Mouse (Mus musculus) forelimb bud, embryonic 11.5 days (tissue): ENCODE data around the gene Prkn.
A peak's percentile ranks its signal among the peaks of the same experiment; 100 is the strongest.

Source experiments
- DNase-seq: peaks from one replicate; pipeline ENCODE4 v3.0.0-alpha.2; 2012; ENCODE audit warnings: low read depth, low spot score

Prkn gene

GRCm38 (mm10) chr17:11270179-11270578 is 430.0 kb downstream of the Prkn start:
- no peak for DNase-seq

GRCm38 (mm10) chr17:11271876-11272275 is 431.7 kb downstream of the Prkn start:
- no peak for DNase-seq

GRCm38 (mm10) chr17:11284246-11284645 is 444.1 kb downstream of the Prkn start:
- no peak for DNase-seq

- DNase-seq, result no peak
Observed at GRCm38 (mm10) chr17:11290183-11290582, 450.0 kb downstream of the Prkn start.

GRCm38 (mm10) chr17:11303116-11303515 is 462.9 kb downstream of the Prkn start:
- DNase-seq, result no peak

GRCm38 (mm10) chr17:11309843-11310242 is 469.7 kb downstream of the Prkn start:
- peak; percentile 62 for DNase-seq

GRCm38 (mm10) chr17:11314163-11314562 is 474.0 kb downstream of the Prkn start:
- no peak for DNase-seq

GRCm38 (mm10) chr17:11315675-11316074 is 475.5 kb downstream of the Prkn start:
- no peak for DNase-seq

GRCm38 (mm10) chr17:11318946-11319345 is 478.8 kb downstream of the Prkn start:
- DNase-seq, result no peak

- peak; percentile 47 for DNase-seq
Observed at GRCm38 (mm10) chr17:11319666-11320360, 479.6 kb downstream of the Prkn start.

GRCm38 (mm10) chr17:11332081-11332480 is 491.9 kb downstream of the Prkn start:
- no peak for DNase-seq

GRCm38 (mm10) chr17:11333741-11334140 is 493.6 kb downstream of the Prkn start:
- DNase-seq, result no peak

- DNase-seq, result no peak
Observed at GRCm38 (mm10) chr17:11336156-11336555, 496.0 kb downstream of the Prkn start.

- no peak for DNase-seq
Observed at GRCm38 (mm10) chr17:11340368-11340767, 500.2 kb downstream of the Prkn start.

GRCm38 (mm10) chr17:11346310-11346709 is 506.1 kb downstream of the Prkn start:
- no peak for DNase-seq

- DNase-seq, result no peak
Observed at GRCm38 (mm10) chr17:11352778-11353552, 512.8 kb downstream of the Prkn start.

- DNase-seq, result no peak
Observed at GRCm38 (mm10) chr17:11353553-11353945, 513.4 kb downstream of the Prkn start.

GRCm38 (mm10) chr17:11354348-11354747 is 514.2 kb downstream of the Prkn start:
- DNase-seq, result no peak

- no peak for DNase-seq
Observed at GRCm38 (mm10) chr17:11375461-11375860, 535.3 kb downstream of the Prkn start.

GRCm38 (mm10) chr17:11383364-11383962 is 543.3 kb downstream of the Prkn start:
- DNase-seq, result no peak

- DNase-seq, result no peak
Observed at GRCm38 (mm10) chr17:11385246-11385645, 545.1 kb downstream of the Prkn start.

GRCm38 (mm10) chr17:11392622-11393294 is 552.6 kb downstream of the Prkn start:
- no peak for DNase-seq
